Mouse (Mus musculus) kidney, embryonic 16.5 days (tissue): Measurements from ENCODE around the gene Gm26920. TPM values are rescaled to one million over a fixed set of nuclear protein-coding genes. Genes with fewer than 3 reads are reported as not detected.
"Not testable (repeated sequence)": the region's sequence is repeated elsewhere in the genome, so short reads cannot be mapped to it uniquely, and the experiment has no call there.

Source experiments
- ATAC-seq: fragments of 200-750 bp; cut with Nextera tagmentation; 2 replicates; pipeline ENCODE4 v1.8.0; 2017; ENCODE audit warnings: moderate TSS enrichment; ENCODE audit not compliant: low FRiP score, low TSS enrichment
- H3K27ac ChIP-seq: fragments of 300-500 bp; sonication (generic); 2 replicates; pipeline ENCODE4 v1.5.1; 2014; ENCODE audit warnings: low read length
- H3K27me3 ChIP-seq: fragments of 300-500 bp; sonication (generic); 2 replicates; pipeline ENCODE4 v1.6.1; 2014; ENCODE audit warnings: low read length, control low read depth, mixed read lengths; ENCODE audit not compliant: insufficient read depth
- H3K36me3 ChIP-seq: fragments of 300-500 bp; sonication (generic); 2 replicates; pipeline ENCODE4 v1.6.1; 2014; ENCODE audit warnings: low read length, control low read depth, mixed read lengths; ENCODE audit not compliant: insufficient read depth
- H3K4me1 ChIP-seq: fragments of 300-500 bp; sonication (generic); 2 replicates; pipeline ENCODE4 v1.6.1; 2014; ENCODE audit warnings: low read length, control low read depth, mixed read lengths; ENCODE audit not compliant: insufficient read depth
- H3K4me2 ChIP-seq: fragments of 300-500 bp; sonication (generic); replicated peaks from 2 replicates; pipeline ENCODE4 v1.6.1; 2014; ENCODE audit warnings: low read depth, low read length
- H3K4me3 ChIP-seq: fragments of 300-500 bp; sonication (generic); 2 replicates; pipeline ENCODE4 v1.5.1; 2014; ENCODE audit warnings: mild to moderate bottlenecking, low read length
- H3K9ac ChIP-seq: fragments of 300-500 bp; sonication (generic); replicated peaks from 2 replicates; pipeline ENCODE4 v1.6.1; 2014; ENCODE audit warnings: low read length
- H3K9me3 ChIP-seq: fragments of 300-500 bp; sonication (generic); 2 replicates; pipeline ENCODE4 v1.6.1; 2016; ENCODE audit warnings: low read length, control low read depth
- WGBS: fragments of 180-500 bp; shearing (Covaris S2); extraction: QIAGEN DNeasy Blood & Tissue Kit; methylation state at CpG from one replicate; pipeline ENCODE4 v1.1.7; 2014; 5-methylcytosine and 5-hydroxymethylcytosine counted together
- polyA plus RNA-seq: library from polyadenylated mRNA; unstranded; fragments of >200 nt; fragmentation: Nextera tagmentation; extraction: Ambion mirVana; gene quantifications from 2 replicates; pipeline ENCODE4 v1.2.1, GENCODE M21; 2015

Gm26920 gene
- polyA plus RNA-seq = 1.6 and 2.1 TPM in 2 replicates

DNA sequence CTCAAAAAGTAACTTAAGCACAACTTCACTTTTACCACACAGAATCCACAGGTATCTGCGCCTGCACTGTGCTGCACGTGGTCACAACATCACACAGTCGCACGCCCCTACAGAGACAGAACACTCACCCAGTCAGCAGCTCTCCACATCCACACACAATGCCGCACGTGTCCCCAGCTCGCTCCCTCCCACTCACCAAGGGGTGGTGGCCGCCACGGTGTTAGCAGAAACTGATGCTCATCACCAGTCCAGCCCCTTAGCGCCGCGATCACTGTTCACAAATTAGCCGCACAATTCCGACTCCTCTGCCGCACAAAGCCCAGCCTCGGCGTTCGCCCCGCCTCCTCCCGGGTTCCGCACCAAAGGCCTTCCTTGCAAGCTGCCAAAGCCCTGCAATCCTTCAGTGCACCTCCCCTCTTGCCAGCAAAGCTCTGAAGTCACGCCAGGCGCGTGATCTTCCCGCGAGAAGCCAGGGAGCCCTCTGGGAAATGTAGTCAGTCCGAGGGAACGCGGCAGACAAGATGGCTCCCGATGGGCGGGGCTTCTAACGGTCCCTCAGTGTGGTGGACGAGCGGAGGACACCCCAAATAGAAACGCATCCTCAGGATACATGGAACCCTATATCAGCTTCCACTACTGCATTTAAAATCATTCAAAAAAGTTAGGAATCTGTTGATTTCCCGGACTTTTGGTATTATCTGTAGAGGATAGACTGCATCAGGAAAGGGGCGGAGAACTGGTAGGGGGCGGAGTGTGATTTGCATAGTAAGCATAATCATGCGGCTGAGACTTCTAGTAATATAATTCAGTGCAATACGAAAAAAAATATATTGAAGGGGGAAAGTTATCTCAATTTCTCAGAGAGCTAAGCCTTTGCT, at the start of gene Gm26920, which contains the start of gene Zfp566:
Gm26920 (minus strand) TSS at position 319 of the 878 bp plus-strand sequence.
Zfp566 (minus strand) TSS at position 436 of the 878 bp plus-strand sequence.
- Histone ChIP-seq H3K4me1 (peaks cover 24% of the 10 kb centered on the region), H3K9ac (peak within 1 kb of the TSS; percentile 82), H3K4me3 (peak within 1 kb of the TSS; percentile 80), H3K27ac (peak within 1 kb of the TSS; percentile 82), H3K9me3 (no peaks in the 10 kb centered on the region), H3K36me3 (peaks cover 9% of the 10 kb centered on the region), H3K27me3 (no peaks in the 10 kb centered on the region), H3K4me2 (peak within 1 kb of the TSS; percentile 85)
- under 1% methylated on average over 40 of the region's 40 CpGs for WGBS
- peak; percentile 91 for ATAC-seq

DNA sequence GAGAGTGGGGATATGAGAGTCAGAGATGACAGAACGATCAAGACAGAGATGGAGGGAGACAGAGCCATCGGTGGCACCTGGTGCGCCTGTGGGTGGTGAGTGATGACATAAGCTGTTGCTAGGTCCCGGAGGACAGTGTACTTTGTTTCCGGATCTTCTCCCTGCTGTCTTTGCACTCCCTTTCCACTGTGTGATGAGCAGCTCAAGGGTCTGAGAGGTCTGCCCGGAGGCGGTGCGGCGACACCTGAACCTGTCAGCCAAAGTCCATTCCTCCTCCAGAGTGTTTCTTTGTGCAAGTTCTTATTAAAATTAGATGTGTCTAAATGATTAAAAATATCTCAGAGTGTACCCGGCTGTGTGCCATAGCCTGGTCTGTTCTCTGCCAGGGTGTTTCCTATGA, 46.6 kb upstream of the Gm26920 start:
- Histone ChIP-seq H3K4me3 (no peak overlapping the region), H3K9ac (no peak overlapping the region), H3K36me3 (peaks cover 44% of the 10 kb centered on the region), H3K27me3 (no peaks in the 10 kb centered on the region), H3K27ac (no peak overlapping the region), H3K4me2 (no peak overlapping the region), H3K4me1 (no peaks in the 10 kb centered on the region), H3K9me3 (peaks cover 4% of the 10 kb centered on the region; the same call in 1 of the 2 replicates)
- 86% methylated on average over 10 of the region's 10 CpGs for WGBS
- no peak for ATAC-seq

DNA sequence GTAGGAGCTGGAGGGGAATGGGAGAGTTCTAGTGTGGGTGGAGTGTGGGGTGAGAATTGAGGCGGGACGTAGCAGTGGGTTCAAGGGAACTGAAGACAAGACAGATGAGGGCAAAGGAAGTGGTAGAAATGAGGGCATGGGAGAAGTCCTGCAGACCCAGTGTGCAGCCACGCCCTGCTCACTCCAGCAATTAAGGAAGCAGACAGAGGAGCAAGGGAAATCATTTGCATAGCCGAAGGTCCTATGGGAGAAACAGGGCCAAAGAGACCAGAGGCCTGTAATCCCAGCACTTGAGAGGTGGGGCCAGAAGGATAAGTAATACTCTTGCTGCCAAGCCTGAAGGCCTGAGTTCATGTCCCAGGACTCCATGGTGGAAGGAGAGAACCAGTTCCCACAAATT, 42.2 kb upstream of the Gm26920 start:
- no peaks in the 10 kb centered on the region for H3K4me1 ChIP-seq
- no peak overlapping the region for H3K4me2 ChIP-seq
- H3K4me3 ChIP-seq = no peak overlapping the region
- H3K9me3 ChIP-seq = peaks cover 4% of the 10 kb centered on the region; the same call in 1 of the 2 replicates
- no peak overlapping the region for H3K27ac ChIP-seq
- 96% methylated on average over 4 of the region's 4 CpGs for WGBS
- H3K9ac ChIP-seq = no peak overlapping the region
- no peaks in the 10 kb centered on the region for H3K27me3 ChIP-seq
- H3K36me3 ChIP-seq = peaks cover 49% of the 10 kb centered on the region
- ATAC-seq = no peak

DNA sequence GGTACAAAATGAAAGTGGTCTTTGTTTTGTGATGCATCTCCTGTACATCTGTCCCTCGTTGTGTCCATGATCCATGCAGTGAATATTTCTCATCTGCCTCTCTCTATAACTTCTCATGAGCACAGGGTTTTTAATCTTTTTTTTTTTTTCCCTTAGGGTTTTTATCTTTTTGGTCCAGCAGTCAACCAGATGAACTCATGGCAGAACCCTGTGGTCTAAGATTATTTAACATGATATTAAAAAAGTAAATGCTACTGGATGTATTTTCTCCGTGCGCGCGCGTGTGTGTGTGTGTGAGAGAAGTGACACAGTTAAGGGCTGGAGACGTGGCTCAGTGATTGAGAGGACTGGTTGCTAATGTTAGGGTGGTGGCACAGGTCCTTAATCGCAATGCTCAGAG, 39.7 kb upstream of the Gm26920 start:
- 95% methylated on average over 8 of the region's 8 CpGs for WGBS
- H3K4me2 ChIP-seq = no peak overlapping the region
- no peak overlapping the region for H3K27ac ChIP-seq
- no peaks in the 10 kb centered on the region for H3K4me1 ChIP-seq
- peaks cover 54% of the 10 kb centered on the region for H3K36me3 ChIP-seq
- H3K9ac ChIP-seq = no peak overlapping the region
- H3K27me3 ChIP-seq = no peaks in the 10 kb centered on the region
- ATAC-seq = no peak
- H3K9me3 ChIP-seq = peaks cover 4% of the 10 kb centered on the region; the same call in 1 of the 2 replicates
- no peak overlapping the region for H3K4me3 ChIP-seq

DNA sequence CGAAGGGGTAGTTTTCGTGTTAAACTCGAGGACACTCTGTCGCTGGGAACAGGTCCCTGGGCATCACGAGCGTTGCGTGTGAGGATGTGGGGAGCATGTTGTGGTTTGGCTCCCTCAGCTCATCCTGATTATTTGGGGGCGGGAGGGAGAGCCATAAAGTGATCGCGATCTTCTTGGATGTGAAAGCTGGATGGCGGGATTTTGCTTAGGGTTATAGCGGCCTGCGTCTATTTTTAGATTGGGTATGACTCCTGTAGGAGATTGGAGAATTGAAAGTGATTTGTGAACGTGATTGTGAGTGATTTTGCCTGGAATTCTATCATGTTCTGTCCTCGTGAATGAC, 31.9 kb upstream of the Gm26920 start:
- ATAC-seq = no peak; the same call in 1 of the 2 replicates
- Histone ChIP-seq H3K4me2 (peak overlapping the region; percentile 93), H3K27ac (peak overlapping the region; percentile 62; the same call in 1 of the 2 replicates), H3K36me3 (peaks cover 9% of the 10 kb centered on the region; the same call in 1 of the 2 replicates), H3K4me1 (peaks cover 12% of the 10 kb centered on the region), H3K9me3 (no peaks in the 10 kb centered on the region), H3K9ac (peak overlapping the region; percentile 75), H3K4me3 (peak overlapping the region; percentile 71), H3K27me3 (no peaks in the 10 kb centered on the region)
- WGBS = 2% methylated on average over 15 of the region's 15 CpGs

DNA sequence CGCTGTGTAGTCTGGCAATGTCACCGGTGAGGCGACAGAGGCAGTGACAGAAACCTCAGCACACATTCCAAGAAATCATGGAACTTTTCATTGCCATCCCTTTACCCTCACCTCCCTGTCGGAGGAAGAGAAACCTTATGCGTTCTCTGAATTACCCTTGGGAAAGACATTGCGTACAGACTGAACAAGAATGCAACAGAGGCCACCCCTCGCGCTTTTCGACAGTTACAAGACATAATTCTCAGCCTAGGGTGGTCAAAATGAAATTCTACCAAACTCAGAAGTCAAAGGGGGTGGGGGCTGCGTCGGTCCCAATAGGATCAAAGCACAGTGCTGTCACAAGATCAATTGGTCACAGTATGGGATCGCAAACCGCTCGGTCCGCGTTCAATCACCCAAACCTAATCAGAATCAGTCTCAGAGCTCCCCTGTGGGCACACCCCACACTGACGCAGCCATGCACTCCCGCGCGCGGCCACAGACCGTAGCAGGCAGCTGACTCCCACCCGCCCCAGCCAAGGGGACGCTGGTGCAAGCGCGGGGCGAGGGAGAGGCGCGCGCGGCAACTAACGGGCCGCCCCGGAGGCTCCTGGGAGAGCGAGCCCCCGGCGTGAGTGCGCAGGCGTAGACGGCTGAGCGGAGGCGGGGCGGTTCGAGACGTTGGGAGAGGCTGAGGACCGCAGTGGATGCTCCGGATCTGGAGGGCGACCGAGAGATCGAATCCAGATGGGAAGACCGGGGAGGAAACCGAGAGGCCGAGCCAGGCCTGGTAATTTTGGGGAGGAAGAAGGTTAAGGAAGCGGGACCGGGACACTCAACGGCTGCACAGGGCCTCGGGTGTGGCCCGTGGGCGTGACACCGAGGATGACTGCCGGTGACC, 31.3 kb upstream of the Gm26920 start, which contains the start of gene Zfp382:
Zfp382 (plus strand) TSS at position 635 of the 880 bp plus-strand sequence.
- peak; percentile 97 for ATAC-seq
- WGBS = under 1% methylated on average over 61 of the region's 61 CpGs
- H3K4me3 ChIP-seq = peak within 1 kb of the TSS; percentile 71

DNA sequence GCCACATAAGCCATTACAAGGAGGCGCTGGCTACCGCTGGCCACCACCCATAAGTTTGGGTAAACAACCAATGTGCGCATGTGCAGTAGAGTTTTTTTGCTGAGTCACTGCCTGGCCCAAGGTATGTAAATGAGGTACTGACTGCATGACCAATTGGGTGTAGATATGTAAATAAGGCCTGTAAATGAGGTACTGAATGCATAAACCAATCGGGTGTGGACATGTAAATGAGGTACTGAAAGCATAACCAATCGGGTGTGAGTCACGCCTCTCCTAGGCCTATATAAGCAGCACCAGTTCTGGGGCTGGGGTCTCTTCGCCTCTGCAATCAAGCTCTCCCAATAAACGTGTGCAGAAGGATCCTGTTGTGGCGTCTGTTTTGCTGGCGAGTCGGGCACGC, 27.7 kb upstream of the Gm26920 start:
- not testable (repeated sequence) for H3K9ac ChIP-seq, ATAC-seq, H3K27me3 ChIP-seq, H3K4me3 ChIP-seq, H3K4me2 ChIP-seq, H3K36me3 ChIP-seq, H3K27ac ChIP-seq, H3K4me1 ChIP-seq
- peaks cover 17% of the 10 kb centered on the region for H3K9me3 ChIP-seq
- WGBS = 93% methylated on average over 12 of the region's 12 CpGs

More for the DNA sequence above, 31.3 kb upstream of the Gm26920 start, which contains the start of gene Zfp382:
- H3K4me2 ChIP-seq = peak within 1 kb of the TSS; percentile 93
- H3K4me1 ChIP-seq = peaks cover 12% of the 10 kb centered on the region
- peaks cover under 1% of the 10 kb centered on the region for H3K9me3 ChIP-seq
- H3K36me3 ChIP-seq = 0 out of 2 replicates have a peak, but pooled peaks cover 4% of the 10 kb centered on the region
- H3K27me3 ChIP-seq = no peaks in the 10 kb centered on the region
- H3K27ac ChIP-seq = peak within 1 kb of the TSS; percentile 63
- peak within 1 kb of the TSS; percentile 75 for H3K9ac ChIP-seq

DNA sequence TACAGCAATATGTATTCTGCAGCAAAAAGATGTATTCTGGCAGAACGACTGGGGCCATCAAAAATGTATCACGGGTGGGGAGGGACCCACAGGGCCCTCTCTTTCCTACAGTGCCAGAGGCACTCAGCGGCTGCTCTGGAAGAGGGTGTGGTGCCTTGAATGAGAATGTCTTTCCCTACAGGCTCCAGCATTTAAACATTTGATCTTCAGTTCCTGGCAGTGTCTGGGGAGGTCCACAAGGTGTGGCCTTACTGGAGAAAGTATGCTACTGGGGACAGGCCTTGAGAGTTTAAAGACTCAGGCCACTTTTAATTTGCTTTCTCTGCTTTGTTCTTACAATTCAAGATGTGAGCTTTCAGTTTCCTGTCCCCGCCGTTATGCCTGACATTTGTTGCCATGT, 25.9 kb upstream of the Gm26920 start:
- 0 out of 2 replicates have a peak, but pooled peaks cover 1% of the 10 kb centered on the region for H3K4me1 ChIP-seq
- peaks cover 17% of the 10 kb centered on the region for H3K9me3 ChIP-seq
- H3K36me3 ChIP-seq = 0 out of 2 replicates have a peak, but pooled peaks cover 2% of the 10 kb centered on the region
- no peak for ATAC-seq
- no peak overlapping the region for H3K4me3 ChIP-seq
- no peak overlapping the region for H3K27ac ChIP-seq
- 94% methylated on average over 5 of the region's 5 CpGs for WGBS
- no peaks in the 10 kb centered on the region for H3K27me3 ChIP-seq
- no peak overlapping the region for H3K9ac ChIP-seq
- H3K4me2 ChIP-seq = no peak overlapping the region

DNA sequence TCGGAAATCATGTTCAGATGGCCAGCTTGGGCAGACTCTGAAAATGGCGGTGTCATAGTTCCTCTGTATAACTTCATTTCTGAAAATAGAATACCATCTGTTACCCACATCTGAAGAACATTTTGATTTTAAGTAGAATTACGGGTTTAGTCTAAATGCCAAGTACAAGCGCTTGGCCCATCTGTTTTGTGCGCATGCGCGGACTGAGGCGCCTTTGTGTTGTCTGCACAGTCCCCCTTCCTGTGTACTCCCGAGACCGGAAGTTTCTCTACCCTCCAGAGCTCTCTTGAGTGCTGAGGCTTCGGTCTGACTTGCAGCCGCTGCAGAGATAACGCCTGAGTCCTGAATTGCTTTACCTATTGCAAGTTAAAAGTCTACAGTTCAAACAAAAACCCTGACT, 9.1 kb upstream of the Gm26920 start:
- Histone ChIP-seq H3K27ac (no peak overlapping the region), H3K36me3 (peaks cover 64% of the 10 kb centered on the region), H3K4me1 (peaks cover 9% of the 10 kb centered on the region), H3K9ac (no peak overlapping the region), H3K9me3 (peaks cover 19% of the 10 kb centered on the region), H3K27me3 (no peaks in the 10 kb centered on the region), H3K4me3 (no peak overlapping the region), H3K4me2 (no peak overlapping the region)
- whole genome bisulfite sequencing = 95% methylated on average over 13 of the region's 13 CpGs
- ATAC-seq = no peak
